Mouse (Mus musculus): ENCODE measurements around the gene Atp1a1. TPM values are rescaled to one million over a fixed set of nuclear protein-coding genes. Genes with fewer than 3 reads are reported as not detected.

The Atp1a1 gene
- polyA plus RNA-seq, 1 experiment from 2014 or later, result 106 TPM

DNA sequence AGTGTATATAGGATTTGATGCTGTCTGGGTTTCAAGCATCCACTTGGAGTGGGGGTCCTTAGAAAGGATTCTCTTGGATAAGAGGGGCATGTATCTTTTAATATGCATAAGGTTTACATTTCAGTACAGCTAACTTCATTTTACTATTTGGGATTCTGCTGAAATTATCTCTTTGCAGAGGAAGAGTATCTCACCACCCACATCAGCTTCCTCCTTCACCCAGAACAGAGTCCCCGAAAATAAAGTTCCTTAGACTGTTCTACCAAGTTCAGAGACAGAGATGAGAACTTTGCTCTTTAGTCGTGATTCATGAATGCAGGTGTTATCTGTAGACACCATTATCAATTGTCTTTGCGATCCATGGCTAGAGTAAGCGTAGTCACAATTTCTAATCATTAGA is 14.5 kb upstream of the Atp1a1 start:
- Histone ChIP-seq H3K4me3 (ENCODE audit: low read depth, low read length) (no peak overlapping the region), H3K36me3 (ENCODE audit: control insufficient read depth, insufficient read depth, low read length) (no peaks in the 10 kb centered on the region), H3K27ac (replicated peaks; ENCODE audit: low read depth, low read length) (no peak overlapping the region), H3K4me2 (ENCODE audit: low read depth, severe bottlenecking) (no peak overlapping the region), H3K9me3 (ENCODE audit: control insufficient read depth, low read length) (no peaks in the 10 kb centered on the region), H3K9ac (ENCODE audit: low read length) (no peak overlapping the region), H3K27me3 (ENCODE audit: control insufficient read depth, insufficient read depth, low read length) (no peaks in the 10 kb centered on the region), H3K4me1 (ENCODE audit: control insufficient read depth, insufficient read depth, low read length) (no peaks in the 10 kb centered on the region)
- no peak for ATAC-seq (ENCODE audit: insufficient number of reproducible peaks, low FRiP score, low TSS enrichment, low read depth)
- no peak for DNase-seq (ENCODE audit: low spot score)
- 90% methylated on average over 4 of the region's 4 CpGs for WGBS

DNA sequence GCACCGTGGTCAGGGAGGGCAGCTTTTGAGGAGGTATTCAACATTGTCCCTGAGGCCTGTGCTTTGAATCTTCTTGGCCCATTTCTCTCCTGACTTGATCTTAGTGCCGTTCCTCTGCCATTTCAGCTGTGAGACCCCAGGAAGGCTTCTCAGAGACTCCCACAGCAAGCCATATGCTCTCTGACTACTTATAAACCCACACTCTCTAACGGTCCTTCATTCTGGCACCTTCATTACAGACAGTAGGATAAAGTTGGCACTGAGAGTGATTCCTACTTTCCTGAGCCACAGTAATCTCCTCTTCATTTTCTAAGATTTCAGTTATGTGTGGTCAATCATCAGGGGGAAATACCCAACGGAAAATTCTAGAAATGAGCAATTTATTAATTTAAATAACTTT is 14.0 kb upstream of the Atp1a1 start:
- no peak overlapping the region for H3K9ac ChIP-seq (ENCODE audit: low read length)
- H3K36me3 ChIP-seq (ENCODE audit: control insufficient read depth, insufficient read depth, low read length), result no peaks in the 10 kb centered on the region
- no peaks in the 10 kb centered on the region for H3K4me1 ChIP-seq (ENCODE audit: control insufficient read depth, insufficient read depth, low read length)
- H3K4me3 ChIP-seq (ENCODE audit: low read depth, low read length), result no peak overlapping the region
- ATAC-seq (ENCODE audit: insufficient number of reproducible peaks, low FRiP score, low TSS enrichment, low read depth) (no peak), DNase-seq (ENCODE audit: low spot score) (no peak)
- H3K27me3 ChIP-seq (ENCODE audit: control insufficient read depth, insufficient read depth, low read length), result no peaks in the 10 kb centered on the region
- H3K4me2 ChIP-seq (ENCODE audit: low read depth, severe bottlenecking), result no peak overlapping the region
- no peaks in the 10 kb centered on the region for H3K9me3 ChIP-seq (ENCODE audit: control insufficient read depth, low read length)
- no peak overlapping the region for H3K27ac ChIP-seq (replicated peaks; ENCODE audit: low read depth, low read length)
- 79% methylated on average over 4 of the region's 4 CpGs for WGBS

DNA sequence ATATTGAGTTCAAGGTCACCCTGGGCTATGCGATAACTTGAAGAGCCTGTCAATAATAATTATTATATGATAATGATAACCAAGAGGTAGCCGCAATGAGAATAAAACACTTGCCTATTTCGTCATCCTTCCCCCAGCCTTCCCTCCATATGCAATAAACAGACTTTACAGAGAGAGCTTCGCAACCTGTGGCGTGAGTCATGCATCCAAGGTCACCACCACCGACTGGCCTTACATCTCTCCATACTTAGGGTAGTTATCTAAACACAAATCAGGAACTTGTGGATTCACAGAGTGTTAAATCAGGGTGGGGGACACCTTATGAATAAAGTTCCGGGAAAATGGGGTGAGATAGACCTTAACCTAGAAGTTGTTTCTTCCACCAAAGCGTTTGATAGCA is 13.0 kb upstream of the Atp1a1 start:
- Histone ChIP-seq H3K27me3 (ENCODE audit: control insufficient read depth, insufficient read depth, low read length) (no peaks in the 10 kb centered on the region), H3K4me3 (ENCODE audit: low read depth, low read length) (no peak overlapping the region), H3K36me3 (ENCODE audit: control insufficient read depth, insufficient read depth, low read length) (no peaks in the 10 kb centered on the region), H3K27ac (replicated peaks; ENCODE audit: low read depth, low read length) (no peak overlapping the region), H3K9ac (ENCODE audit: low read length) (no peak overlapping the region), H3K9me3 (ENCODE audit: control insufficient read depth, low read length) (no peaks in the 10 kb centered on the region), H3K4me2 (ENCODE audit: low read depth, severe bottlenecking) (no peak overlapping the region), H3K4me1 (ENCODE audit: control insufficient read depth, insufficient read depth, low read length) (peaks cover 3% of the 10 kb centered on the region)
- ATAC-seq (ENCODE audit: insufficient number of reproducible peaks, low FRiP score, low TSS enrichment, low read depth) (no peak), DNase-seq (ENCODE audit: low spot score) (no peak)
- 90% methylated on average over 8 of the region's 8 CpGs for WGBS

DNA sequence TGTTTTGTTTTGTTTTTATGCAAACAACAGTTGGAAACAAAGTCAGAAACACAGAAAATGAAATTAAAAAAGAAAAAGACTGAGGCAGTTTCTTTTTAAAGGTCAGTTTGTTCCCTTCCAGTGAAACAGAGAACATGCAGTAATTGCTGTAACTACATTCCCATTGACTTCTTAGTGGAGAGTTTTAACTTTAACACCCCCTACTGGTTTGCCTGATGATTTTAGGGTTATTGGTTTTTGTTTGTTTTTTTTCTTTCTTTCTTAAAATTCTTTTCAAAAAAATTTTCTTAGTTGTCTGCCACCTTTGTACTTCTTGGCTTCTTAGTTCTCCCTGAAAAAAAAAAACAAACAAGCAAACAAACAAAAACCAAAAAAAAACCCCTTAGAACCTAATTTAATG is 12.5 kb upstream of the Atp1a1 start:
- no peak overlapping the region for H3K27ac ChIP-seq (replicated peaks; ENCODE audit: low read depth, low read length)
- H3K4me3 ChIP-seq (ENCODE audit: low read depth, low read length), result no peak overlapping the region
- DNase-seq (ENCODE audit: low spot score) (no peak), ATAC-seq (ENCODE audit: insufficient number of reproducible peaks, low FRiP score, low TSS enrichment, low read depth) (no peak)
- H3K9me3 ChIP-seq (ENCODE audit: control insufficient read depth, low read length), result no peaks in the 10 kb centered on the region
- no peak overlapping the region for H3K4me2 ChIP-seq (ENCODE audit: low read depth, severe bottlenecking)
- H3K27me3 ChIP-seq (ENCODE audit: control insufficient read depth, insufficient read depth, low read length), result no peaks in the 10 kb centered on the region
- no peak overlapping the region for H3K9ac ChIP-seq (ENCODE audit: low read length)
- peaks cover 7% of the 10 kb centered on the region for H3K4me1 ChIP-seq (ENCODE audit: control insufficient read depth, insufficient read depth, low read length)
- H3K36me3 ChIP-seq (ENCODE audit: control insufficient read depth, insufficient read depth, low read length), result no peaks in the 10 kb centered on the region

DNA sequence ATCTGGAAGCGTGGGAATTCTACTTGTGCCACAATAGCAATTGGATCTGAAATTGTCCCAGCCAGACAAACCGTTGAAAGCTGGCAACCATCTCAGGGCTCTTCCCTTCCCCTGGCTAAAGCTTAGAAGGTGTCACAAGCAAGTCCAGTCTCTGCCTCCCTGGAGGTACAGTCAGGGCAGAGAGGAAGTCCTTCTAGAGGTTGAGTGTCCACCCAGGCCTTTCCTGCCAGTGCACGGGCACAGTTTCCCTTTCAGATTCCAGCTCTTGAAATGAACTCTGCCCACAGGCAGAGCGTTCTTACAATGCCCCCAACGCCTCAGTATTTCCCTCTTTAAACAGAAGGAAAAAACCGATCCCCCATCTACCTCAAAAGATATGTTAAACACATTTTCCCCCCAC is 11.4 kb upstream of the Atp1a1 start:
- H3K4me2 ChIP-seq (ENCODE audit: low read depth, severe bottlenecking), result no peak overlapping the region
- no peak overlapping the region for H3K9ac ChIP-seq (ENCODE audit: low read length)
- no peak overlapping the region for H3K27ac ChIP-seq (replicated peaks; ENCODE audit: low read depth, low read length)
- no peaks in the 10 kb centered on the region for H3K27me3 ChIP-seq (ENCODE audit: control insufficient read depth, insufficient read depth, low read length)
- DNase-seq (ENCODE audit: low spot score) (no peak), ATAC-seq (ENCODE audit: insufficient number of reproducible peaks, low FRiP score, low TSS enrichment, low read depth) (no peak)
- H3K4me1 ChIP-seq (ENCODE audit: control insufficient read depth, insufficient read depth, low read length), result peaks cover 13% of the 10 kb centered on the region
- H3K9me3 ChIP-seq (ENCODE audit: control insufficient read depth, low read length), result no peaks in the 10 kb centered on the region
- no peak overlapping the region for H3K4me3 ChIP-seq (ENCODE audit: low read depth, low read length)
- 86% methylated on average over 6 of the region's 6 CpGs for WGBS
- no peaks in the 10 kb centered on the region for H3K36me3 ChIP-seq (ENCODE audit: control insufficient read depth, insufficient read depth, low read length)

DNA sequence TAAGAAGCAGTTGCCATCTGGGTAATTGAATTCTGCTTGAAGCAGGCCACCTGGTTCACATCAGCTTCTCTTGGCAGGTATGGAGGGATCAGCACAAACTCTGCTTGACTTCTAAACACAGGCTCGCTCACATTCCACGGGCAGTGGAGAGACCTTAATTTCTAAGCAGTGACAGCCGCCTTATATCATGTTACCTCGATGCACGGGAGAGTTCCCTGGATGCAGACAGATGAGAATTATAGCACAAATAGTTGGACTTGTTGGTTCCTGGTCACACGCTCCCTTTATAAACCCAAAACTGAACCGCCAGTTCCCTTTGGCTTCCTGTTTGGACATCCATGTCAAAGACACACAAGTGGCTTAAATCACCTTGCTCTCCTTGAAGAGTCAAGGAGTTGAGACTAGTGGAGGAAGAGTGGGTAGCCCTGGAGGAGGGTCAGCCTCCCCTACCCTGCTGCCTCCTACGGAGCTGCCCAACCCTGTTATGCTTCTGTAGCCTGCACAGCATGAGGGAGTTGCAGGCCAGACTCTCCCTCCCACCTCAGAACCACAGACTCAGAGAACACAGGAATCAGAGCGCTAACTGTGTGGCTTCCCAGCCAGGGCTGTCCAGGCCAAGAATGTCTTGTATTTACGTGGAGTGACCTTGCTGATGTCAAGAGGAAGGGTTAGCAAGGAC is 7.5 kb upstream of the Atp1a1 start:
- peak; percentile 78 for DNase-seq (ENCODE audit: low spot score)
- no peaks in the 10 kb centered on the region for H3K36me3 ChIP-seq (ENCODE audit: control insufficient read depth, insufficient read depth, low read length)
- H3K9me3 ChIP-seq (ENCODE audit: control insufficient read depth, low read length), result no peaks in the 10 kb centered on the region
- H3K27me3 ChIP-seq (ENCODE audit: control insufficient read depth, insufficient read depth, low read length), result no peaks in the 10 kb centered on the region
- ATAC-seq (ENCODE audit: insufficient number of reproducible peaks, low FRiP score, low TSS enrichment, low read depth), result peak; percentile 83
- no peak overlapping the region for H3K9ac ChIP-seq (ENCODE audit: low read length)
- H3K27ac ChIP-seq (replicated peaks; ENCODE audit: low read depth, low read length), result peak overlapping the region; percentile 1; the same call in 1 of the 2 replicates
- peaks cover 13% of the 10 kb centered on the region for H3K4me1 ChIP-seq (ENCODE audit: control insufficient read depth, insufficient read depth, low read length)
- WGBS, result 21% methylated on average over 10 of the region's 10 CpGs
- no peak overlapping the region for H3K4me3 ChIP-seq (ENCODE audit: low read depth, low read length)
- H3K4me2 ChIP-seq (ENCODE audit: low read depth, severe bottlenecking), result 0 out of 2 replicates have a peak overlapping the region, but pooled peaks have one; percentile 1

DNA sequence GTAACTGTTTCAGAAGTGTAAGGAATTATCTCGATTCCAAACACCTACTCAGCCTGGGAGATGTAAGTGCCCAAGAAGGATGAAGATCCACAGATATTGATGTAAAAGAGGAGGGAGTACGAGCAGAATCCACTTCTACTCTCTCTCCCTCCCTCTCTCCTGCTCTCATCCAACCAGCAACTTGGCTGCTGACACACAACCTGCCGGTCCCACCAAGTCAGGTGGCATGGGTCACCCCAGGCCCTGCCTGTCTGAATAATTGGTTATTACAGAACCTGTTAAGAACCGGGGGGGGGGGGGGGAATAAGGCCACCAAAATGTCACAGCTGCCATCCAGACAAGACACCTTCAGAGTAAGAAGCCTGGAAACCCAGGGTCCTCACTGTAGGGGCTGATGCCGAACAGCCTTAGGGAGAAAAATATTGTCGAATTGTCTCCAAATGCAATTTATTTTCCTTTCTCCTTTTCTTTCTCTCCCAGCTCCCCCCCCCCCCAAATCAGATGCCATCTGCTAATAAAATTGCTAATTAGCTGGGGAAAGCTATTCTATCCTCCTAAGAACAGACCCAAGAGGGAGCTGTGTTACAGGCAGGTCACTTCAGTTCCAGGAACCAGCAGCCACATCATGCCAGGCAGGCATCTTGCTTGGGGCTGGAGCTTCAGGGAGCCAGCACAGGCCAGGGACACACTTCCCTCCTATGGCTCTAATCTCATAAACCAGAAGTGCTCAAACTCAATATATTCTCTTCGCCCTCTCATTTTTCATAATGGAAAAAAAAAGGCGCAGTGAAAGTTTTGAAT is 6.7 kb upstream of the Atp1a1 start:
- H3K4me1 ChIP-seq (ENCODE audit: control insufficient read depth, insufficient read depth, low read length), result peaks cover 13% of the 10 kb centered on the region
- H3K4me2 ChIP-seq (ENCODE audit: low read depth, severe bottlenecking), result no peak overlapping the region
- no peak for DNase-seq (ENCODE audit: low spot score)
- WGBS, result 53% methylated on average over 8 of the region's 8 CpGs
- H3K9ac ChIP-seq (ENCODE audit: low read length), result no peak overlapping the region
- no peak overlapping the region for H3K4me3 ChIP-seq (ENCODE audit: low read depth, low read length)
- no peaks in the 10 kb centered on the region for H3K9me3 ChIP-seq (ENCODE audit: control insufficient read depth, low read length)
- H3K36me3 ChIP-seq (ENCODE audit: control insufficient read depth, insufficient read depth, low read length), result no peaks in the 10 kb centered on the region
- ATAC-seq (ENCODE audit: insufficient number of reproducible peaks, low FRiP score, low TSS enrichment, low read depth), result peak; percentile 54
- no peak overlapping the region; the same call in 1 of the 2 replicates for H3K27ac ChIP-seq (replicated peaks; ENCODE audit: low read depth, low read length)
- no peaks in the 10 kb centered on the region for H3K27me3 ChIP-seq (ENCODE audit: control insufficient read depth, insufficient read depth, low read length)

DNA sequence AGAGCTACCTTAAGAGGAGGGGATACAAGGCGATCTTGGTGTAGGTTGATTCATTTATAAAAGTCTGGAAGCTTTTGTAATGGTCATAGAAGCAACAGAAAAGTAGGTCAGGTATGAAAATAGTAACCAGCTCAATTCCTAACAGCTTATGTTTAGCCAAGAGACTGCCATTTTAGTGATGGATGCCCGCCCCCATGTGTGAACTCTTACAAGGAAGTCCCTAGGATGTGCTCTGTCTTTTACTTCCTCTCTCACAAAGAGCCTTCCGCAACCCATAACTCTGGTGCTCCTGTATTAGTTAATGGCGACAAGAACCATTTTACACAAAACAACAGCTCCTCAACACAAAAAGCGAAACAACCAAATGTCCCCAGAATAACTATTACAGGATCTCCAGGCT is 4.8 kb upstream of the Atp1a1 start:
- Histone ChIP-seq H3K9me3 (ENCODE audit: control insufficient read depth, low read length) (no peaks in the 10 kb centered on the region), H3K4me3 (ENCODE audit: low read depth, low read length) (no peak overlapping the region), H3K27me3 (ENCODE audit: control insufficient read depth, insufficient read depth, low read length) (no peaks in the 10 kb centered on the region), H3K27ac (replicated peaks; ENCODE audit: low read depth, low read length) (no peak overlapping the region), H3K4me1 (ENCODE audit: control insufficient read depth, insufficient read depth, low read length) (peaks cover 13% of the 10 kb centered on the region), H3K9ac (ENCODE audit: low read length) (no peak overlapping the region), H3K36me3 (ENCODE audit: control insufficient read depth, insufficient read depth, low read length) (no peaks in the 10 kb centered on the region), H3K4me2 (ENCODE audit: low read depth, severe bottlenecking) (no peak overlapping the region)
- ATAC-seq (ENCODE audit: insufficient number of reproducible peaks, low FRiP score, low TSS enrichment, low read depth) (no peak), DNase-seq (ENCODE audit: low spot score) (no peak)
- 89% methylated on average over 5 of the region's 5 CpGs for WGBS
